Mouse (Mus musculus) hindbrain, embryonic 13.5 days (tissue): ENCODE results near the gene Cyba. TPM values are rescaled to one million over a fixed set of nuclear protein-coding genes. Genes with fewer than 3 reads are reported as not detected.

Experiments used
- ATAC-seq: fragments of 200-750 bp; cut with Nextera tagmentation; 2 replicates; pipeline ENCODE4 v1.8.0; 2017; ENCODE audit warnings: moderate TSS enrichment; ENCODE audit not compliant: low FRiP score
- H3K27ac ChIP-seq: fragments of 300-500 bp; sonication (generic); 2 replicates; pipeline ENCODE4 v1.5.1; 2015; ENCODE audit warnings: inconsistent platforms, mild to moderate bottlenecking, moderate library complexity
- H3K27me3 ChIP-seq: fragments of 300-500 bp; sonication (generic); 2 replicates; pipeline ENCODE4 v1.6.1; 2015; ENCODE audit warnings: mild to moderate bottlenecking, inconsistent platforms
- H3K36me3 ChIP-seq: fragments of 300-500 bp; sonication (generic); 2 replicates; pipeline ENCODE4 v1.6.1; 2015; ENCODE audit warnings: mild to moderate bottlenecking, inconsistent platforms
- H3K4me1 ChIP-seq: fragments of 300-500 bp; sonication (generic); replicated peaks from 2 replicates; pipeline ENCODE4 v1.6.1; 2015; ENCODE audit warnings: inconsistent platforms
- H3K4me2 ChIP-seq: fragments of 300-500 bp; sonication (generic); 2 replicates; pipeline ENCODE4 v1.6.1; 2015; ENCODE audit warnings: inconsistent platforms, mild to moderate bottlenecking, moderate library complexity
- H3K4me3 ChIP-seq: fragments of 300-500 bp; sonication (generic); 2 replicates; pipeline ENCODE4 v1.5.1; 2015; ENCODE audit warnings: mild to moderate bottlenecking, inconsistent platforms
- H3K9ac ChIP-seq: fragments of 300-500 bp; sonication (generic); 2 replicates; pipeline ENCODE4 v1.6.1; 2015; ENCODE audit warnings: mild to moderate bottlenecking, inconsistent platforms
- H3K9me3 ChIP-seq: fragments of 300-500 bp; sonication (generic); 2 replicates; pipeline ENCODE4 v1.6.1; 2016; ENCODE audit warnings: inconsistent platforms
- WGBS: fragments of 180-500 bp; shearing (Covaris S2); methylation state at CpG from one replicate; pipeline ENCODE4 v1.1.7; 2015; 5-methylcytosine and 5-hydroxymethylcytosine counted together
- polyA plus RNA-seq: library from polyadenylated mRNA; unstranded; fragments of >200 nt; fragmentation: Nextera tagmentation; extraction: Ambion mirVana; gene quantifications from 2 replicates; pipeline ENCODE4 v1.2.1, GENCODE M21; 2015

The Cyba gene
- polyA plus RNA-seq, 1 experiment from 2014 or later: 46.2 TPM

DNA sequence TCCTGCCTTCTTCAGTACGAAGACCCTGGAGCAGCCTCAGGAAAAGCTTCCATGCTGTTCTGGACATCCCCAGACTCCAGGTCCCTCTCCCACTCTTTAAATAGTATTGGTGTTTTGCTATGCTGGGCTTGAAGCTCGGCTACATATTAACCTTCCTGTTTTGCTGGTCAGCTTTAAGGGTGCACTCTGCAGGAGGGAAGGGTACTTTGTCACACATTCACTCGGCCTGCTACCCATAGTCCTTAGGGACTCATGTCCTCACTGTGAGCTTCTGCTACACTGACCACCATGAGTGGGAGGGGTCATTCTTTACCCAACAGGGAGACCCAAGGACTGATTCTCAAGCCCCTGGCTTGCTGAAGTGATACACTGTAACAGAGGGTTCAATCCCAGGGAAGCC, 2.1 kb downstream of the Cyba start:
- no peak overlapping the region for H3K4me3 ChIP-seq
- peaks cover 17% of the 10 kb centered on the region for H3K4me1 ChIP-seq
- no peak overlapping the region for H3K9ac ChIP-seq
- H3K4me2 ChIP-seq: no peak overlapping the region
- ATAC-seq: no peak
- peaks cover 24% of the 10 kb centered on the region for H3K36me3 ChIP-seq
- H3K27me3 ChIP-seq: peaks cover 19% of the 10 kb centered on the region
- no peaks in the 10 kb centered on the region; the same call in 1 of the 2 replicates for H3K9me3 ChIP-seq
- H3K27ac ChIP-seq: no peak overlapping the region
- 79% methylated on average over 3 of the region's 3 CpGs for WGBS

GRCm38 (mm10) chr8:122430058-122430636, 2.6 kb downstream of the Cyba start:
- H3K4me2 ChIP-seq: no peak overlapping the region
- H3K27ac ChIP-seq: no peak overlapping the region
- H3K36me3 ChIP-seq: peaks cover 19% of the 10 kb centered on the region
- H3K9ac ChIP-seq: no peak overlapping the region
- H3K4me1 ChIP-seq: peaks cover 17% of the 10 kb centered on the region
- H3K27me3 ChIP-seq: peaks cover 19% of the 10 kb centered on the region
- H3K9me3 ChIP-seq: no peaks in the 10 kb centered on the region
- ATAC-seq: no peak
- WGBS: 85% methylated on average over 10 of the region's 10 CpGs
- H3K4me3 ChIP-seq: no peak overlapping the region

GRCm38 (mm10) chr8:122428163-122428562, 4.6 kb downstream of the Cyba start:
- Histone ChIP-seq H3K27ac (no peak overlapping the region), H3K4me1 (peaks cover 17% of the 10 kb centered on the region), H3K9me3 (no peaks in the 10 kb centered on the region), H3K36me3 (no peaks in the 10 kb centered on the region), H3K4me3 (no peak overlapping the region), H3K4me2 (no peak overlapping the region), H3K27me3 (peaks cover 17% of the 10 kb centered on the region), H3K9ac (no peak overlapping the region)
- no peak for ATAC-seq
- 94% methylated on average over 9 of the region's 9 CpGs for WGBS

- no peak overlapping the region for H3K27ac ChIP-seq
- H3K9ac ChIP-seq: no peak overlapping the region
- H3K4me1 ChIP-seq: peaks cover 12% of the 10 kb centered on the region
- H3K36me3 ChIP-seq: no peaks in the 10 kb centered on the region
- peaks cover 12% of the 10 kb centered on the region for H3K27me3 ChIP-seq
- 89% methylated on average over 7 of the region's 7 CpGs for WGBS
- H3K4me3 ChIP-seq: no peak overlapping the region
- H3K9me3 ChIP-seq: no peaks in the 10 kb centered on the region
- no peak overlapping the region for H3K4me2 ChIP-seq
- no peak for ATAC-seq
These were observed 5.1 kb downstream of the Cyba start for GRCm38 (mm10) chr8:122427607-122428006.

DNA sequence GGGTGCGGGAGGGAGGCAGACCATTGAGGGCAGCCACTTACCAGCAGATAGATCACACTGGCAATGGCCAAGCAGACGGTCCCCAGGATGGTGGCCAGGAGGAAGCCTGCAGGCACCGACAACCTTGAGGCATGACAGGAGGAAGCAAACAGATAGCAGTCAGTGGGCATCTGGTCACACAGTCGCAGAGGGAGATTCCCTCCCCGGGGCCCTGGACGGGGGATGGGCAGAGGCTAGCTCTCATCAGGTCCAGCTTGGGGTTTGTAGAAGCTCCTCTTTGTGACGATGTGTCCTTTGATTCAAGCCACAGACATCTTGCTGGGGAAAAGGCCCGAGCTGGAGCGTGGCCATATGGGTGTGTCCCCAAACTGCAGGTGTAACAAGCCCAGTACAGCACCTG, 6.6 kb downstream of the Cyba start:
- H3K4me1 ChIP-seq: no peaks in the 10 kb centered on the region
- no peak overlapping the region for H3K9ac ChIP-seq
- H3K4me3 ChIP-seq: no peak overlapping the region
- no peak for ATAC-seq
- no peak overlapping the region for H3K4me2 ChIP-seq
- H3K36me3 ChIP-seq: peaks cover under 1% of the 10 kb centered on the region; the same call in 1 of the 2 replicates
- no peaks in the 10 kb centered on the region for H3K9me3 ChIP-seq
- WGBS: 84% methylated on average over 9 of the region's 9 CpGs
- H3K27ac ChIP-seq: no peak overlapping the region
- no peaks in the 10 kb centered on the region for H3K27me3 ChIP-seq

DNA sequence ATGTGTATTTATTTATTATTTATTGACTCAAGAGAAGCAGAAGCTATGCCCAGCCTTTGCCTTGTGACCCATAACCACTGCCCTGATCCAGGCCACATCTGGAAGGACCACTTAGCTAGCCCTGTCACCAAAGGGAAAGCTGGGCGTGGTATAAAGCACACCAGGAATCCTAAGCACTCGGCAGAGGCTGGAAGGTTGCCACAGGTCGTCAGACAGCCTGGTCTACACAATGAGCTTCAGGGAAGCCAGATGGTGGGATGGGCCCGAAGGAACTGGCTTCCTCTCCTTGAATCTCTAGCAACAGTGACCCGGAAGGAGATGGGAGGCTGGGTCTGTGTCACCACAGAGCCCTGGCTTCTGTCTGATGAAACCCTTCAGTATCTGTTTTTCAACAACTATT, 9.1 kb downstream of the Cyba start:
- no peaks in the 10 kb centered on the region for H3K27me3 ChIP-seq
- no peak overlapping the region for H3K4me2 ChIP-seq
- H3K9me3 ChIP-seq: no peaks in the 10 kb centered on the region
- no peaks in the 10 kb centered on the region for H3K4me1 ChIP-seq
- 52% methylated on average over 5 of the region's 5 CpGs for WGBS
- no peak for ATAC-seq
- H3K27ac ChIP-seq: no peak overlapping the region
- no peak overlapping the region for H3K9ac ChIP-seq
- no peak overlapping the region for H3K4me3 ChIP-seq
- H3K36me3 ChIP-seq: peaks cover 14% of the 10 kb centered on the region

DNA sequence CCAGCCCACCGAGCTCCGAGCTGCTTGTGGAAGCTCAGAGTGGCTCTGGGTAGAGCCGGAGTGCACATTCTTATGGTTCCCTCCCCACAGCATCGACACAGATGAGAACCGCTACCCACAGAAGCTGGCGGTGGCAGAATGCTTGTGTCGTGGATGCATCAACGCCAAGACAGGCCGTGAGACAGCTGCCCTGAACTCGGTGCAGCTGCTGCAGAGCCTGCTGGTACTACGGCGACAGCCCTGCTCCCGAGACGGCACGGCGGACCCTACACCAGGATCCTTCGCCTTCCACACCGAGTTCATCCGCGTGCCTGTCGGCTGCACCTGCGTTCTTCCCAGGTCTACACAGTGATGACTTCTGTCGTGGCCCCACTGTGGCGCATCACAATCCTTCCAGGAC, 9.5 kb downstream of the Cyba start:
- H3K27ac ChIP-seq: no peak overlapping the region
- H3K36me3 ChIP-seq: peaks cover 19% of the 10 kb centered on the region
- H3K9ac ChIP-seq: no peak overlapping the region; the same call in 1 of the 2 replicates
- no peak overlapping the region for H3K4me3 ChIP-seq
- 85% methylated on average over 24 of the region's 24 CpGs for WGBS
- ATAC-seq: no peak
- no peaks in the 10 kb centered on the region for H3K9me3 ChIP-seq
- H3K4me1 ChIP-seq: no peaks in the 10 kb centered on the region
- no peak overlapping the region for H3K4me2 ChIP-seq
- no peaks in the 10 kb centered on the region for H3K27me3 ChIP-seq

DNA sequence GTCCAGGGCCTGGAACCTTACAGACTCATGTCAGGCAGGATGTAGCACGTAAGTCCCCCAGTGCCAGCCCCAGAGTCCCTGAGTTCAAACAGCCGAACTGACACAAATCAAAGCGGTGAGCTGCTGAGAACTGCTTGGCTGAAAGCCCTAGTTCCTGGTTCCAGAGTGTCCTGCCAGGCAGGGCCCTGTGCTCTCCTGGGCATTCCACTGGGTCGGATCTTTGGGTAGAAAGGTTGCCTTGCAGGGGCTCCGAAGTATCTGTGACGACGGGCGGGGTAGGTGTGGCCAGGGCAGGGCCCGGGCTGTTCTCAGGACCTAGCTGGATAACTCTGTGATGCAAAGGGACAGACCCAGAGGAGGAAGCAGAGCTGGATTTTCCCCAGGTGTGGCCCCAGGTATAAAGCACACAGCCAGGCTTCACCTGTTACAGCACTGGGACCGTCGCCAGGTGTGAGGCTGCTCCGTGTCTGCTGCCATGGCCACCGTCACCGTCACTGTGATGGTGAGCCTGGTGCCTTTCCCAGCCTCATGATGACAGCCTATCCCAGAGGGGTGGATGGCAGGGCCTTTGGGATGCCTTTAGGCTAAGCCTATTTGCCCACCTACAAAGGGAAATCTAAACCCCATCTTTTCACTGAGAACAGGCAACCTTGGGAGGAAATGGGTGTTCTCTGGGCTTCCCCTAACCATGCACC, 11.2 kb downstream of the Cyba start, which contains the start of gene Il17c:
Il17c (plus strand) TSS at position 645 of the 695 bp plus-strand sequence.
- H3K4me3 ChIP-seq: no peak within 1 kb of the TSS
- no peaks in the 10 kb centered on the region for H3K27me3 ChIP-seq
- no peak within 1 kb of the TSS for H3K4me2 ChIP-seq
- 89% methylated on average over 14 of the region's 14 CpGs for WGBS
- no peak within 1 kb of the TSS for H3K27ac ChIP-seq
- H3K9me3 ChIP-seq: no peaks in the 10 kb centered on the region
- peaks cover 34% of the 10 kb centered on the region for H3K36me3 ChIP-seq
- no peak within 1 kb of the TSS for H3K9ac ChIP-seq
- H3K4me1 ChIP-seq: no peaks in the 10 kb centered on the region
- no peak for ATAC-seq

- H3K9ac ChIP-seq: no peak overlapping the region
- no peaks in the 10 kb centered on the region for H3K4me1 ChIP-seq
- H3K9me3 ChIP-seq: no peaks in the 10 kb centered on the region
- H3K4me2 ChIP-seq: no peak overlapping the region
- H3K27ac ChIP-seq: no peak overlapping the region
- 69% methylated on average over 9 of the region's 9 CpGs for WGBS
- H3K27me3 ChIP-seq: no peaks in the 10 kb centered on the region
- ATAC-seq: no peak
- H3K36me3 ChIP-seq: peaks cover 49% of the 10 kb centered on the region
- H3K4me3 ChIP-seq: no peak overlapping the region
These were observed 12.7 kb downstream of the Cyba start for GRCm38 (mm10) chr8:122419881-122420555.

DNA sequence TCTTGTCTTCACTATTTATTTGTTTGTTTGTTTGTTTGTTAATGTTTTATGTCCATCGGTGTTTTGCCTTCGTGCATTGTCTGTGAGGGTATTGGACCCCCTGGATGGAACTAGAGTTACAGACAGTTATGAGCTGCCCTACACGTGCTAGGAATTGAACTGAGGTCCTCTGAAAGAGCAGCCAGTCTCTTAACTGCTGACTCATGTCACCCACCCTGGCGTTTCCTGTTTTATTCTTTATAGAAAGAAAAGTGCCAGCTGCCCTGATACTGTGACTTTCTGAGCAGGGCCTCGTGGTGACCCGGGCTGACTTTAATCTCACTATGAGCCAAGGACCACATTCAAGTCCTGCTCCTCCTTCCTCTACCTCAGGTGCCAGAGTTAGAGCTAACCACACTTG, 17.2 kb downstream of the Cyba start:
- H3K27ac ChIP-seq: no peak overlapping the region
- no peak overlapping the region for H3K4me2 ChIP-seq
- no peak overlapping the region for H3K4me3 ChIP-seq
- H3K36me3 ChIP-seq: peaks cover 90% of the 10 kb centered on the region
- no peaks in the 10 kb centered on the region for H3K27me3 ChIP-seq
- ATAC-seq: no peak
- H3K9ac ChIP-seq: no peak overlapping the region
- no peaks in the 10 kb centered on the region for H3K9me3 ChIP-seq
- H3K4me1 ChIP-seq: no peaks in the 10 kb centered on the region
- WGBS: 95% methylated on average over 6 of the region's 6 CpGs

DNA sequence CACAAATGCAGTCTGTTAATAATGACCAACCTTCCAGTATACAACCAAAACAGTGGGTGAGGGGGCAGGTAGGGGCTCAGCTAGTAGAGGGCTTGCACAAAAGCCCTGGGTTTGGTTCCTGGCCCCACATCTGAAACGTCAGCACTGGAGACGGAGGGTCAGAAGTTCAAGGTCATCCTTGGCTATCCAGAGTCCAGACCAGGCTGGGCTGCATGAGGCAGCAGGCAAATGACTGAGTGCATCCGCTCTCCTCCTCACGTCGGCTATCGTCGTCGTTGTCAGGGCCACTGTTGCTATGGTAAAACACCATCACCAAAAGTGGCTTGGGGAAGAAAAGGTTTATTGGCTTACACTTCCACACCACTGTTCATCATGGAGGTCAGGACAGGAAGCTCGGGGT, 18.4 kb downstream of the Cyba start:
- ATAC-seq: no peak
- H3K27ac ChIP-seq: no peak overlapping the region
- WGBS: 85% methylated on average over 9 of the region's 9 CpGs
- H3K4me3 ChIP-seq: no peak overlapping the region
- H3K36me3 ChIP-seq: peaks cover 97% of the 10 kb centered on the region
- H3K4me2 ChIP-seq: no peak overlapping the region
- no peaks in the 10 kb centered on the region for H3K27me3 ChIP-seq
- no peaks in the 10 kb centered on the region for H3K4me1 ChIP-seq
- no peak overlapping the region for H3K9ac ChIP-seq
- H3K9me3 ChIP-seq: no peaks in the 10 kb centered on the region

DNA sequence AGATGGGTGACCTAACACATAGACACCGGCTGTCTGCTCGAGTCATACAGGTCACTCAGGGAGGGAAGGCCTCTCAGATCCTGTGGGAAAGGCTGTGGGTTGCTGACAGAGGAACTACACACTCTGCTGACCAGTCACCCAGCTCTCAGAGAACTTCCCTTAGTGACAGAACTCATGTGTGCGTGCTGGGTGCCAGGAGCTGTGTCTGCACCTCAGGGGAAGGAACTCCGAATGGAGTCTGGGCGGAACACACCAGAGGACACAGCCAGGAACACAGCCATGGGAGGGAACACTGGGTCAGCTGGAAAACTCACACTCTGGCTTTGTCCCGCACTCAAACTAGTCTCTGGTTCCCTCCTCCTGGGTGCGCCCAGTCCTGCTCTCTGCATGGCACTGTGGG, 25.1 kb downstream of the Cyba start:
- Histone ChIP-seq H3K9ac (no peak overlapping the region), H3K27ac (no peak overlapping the region), H3K4me1 (no peaks in the 10 kb centered on the region), H3K9me3 (no peaks in the 10 kb centered on the region), H3K4me2 (no peak overlapping the region), H3K4me3 (no peak overlapping the region), H3K36me3 (peaks cover 99% of the 10 kb centered on the region), H3K27me3 (no peaks in the 10 kb centered on the region)
- ATAC-seq: no peak
- WGBS: 94% methylated on average over 7 of the region's 7 CpGs
